Mouse (Mus musculus): ENCODE measurements at regions not wholly inside any gene's neighbourhood (a gene's known extent, or its start where the extent isn't known, plus 50 kb on each side); places are given as distances from the start of the nearest gene placed in this dataset.

GRCm38 (mm10) chr5:119156638-119157037, 513.8 kb upstream of the Tbx3 start:
- Histone ChIP-seq H3K4me3 (ENCODE audit: control insufficient read depth, low read depth, low read length) (no peak overlapping the region), H3K4me1 (ENCODE audit: control insufficient read depth, insufficient read depth, low read length) (no peaks in the 10 kb centered on the region; the same call in 1 of the 2 replicates), H3K27me3 (ENCODE audit: control insufficient read depth, insufficient read depth, low read length) (no peaks in the 10 kb centered on the region), H3K36me3 (ENCODE audit: control insufficient read depth, insufficient read depth, low read length) (no peaks in the 10 kb centered on the region), H3K27ac (ENCODE audit: control insufficient read depth, insufficient read depth, low read depth, low read length) (no peak overlapping the region)
- TF ChIP-seq POLR2A (IDR thresholded peaks at IDR 0.05; ENCODE audit: control insufficient read depth, low read depth, low read length) (no peak), CTCF (IDR thresholded peaks at IDR 0.05; ENCODE audit: control insufficient read depth, insufficient read depth, insufficient replicate concordance, low read depth, low read length) (no peak)

GRCm38 (mm10) chr5:119158171-119158570, 512.3 kb upstream of the Tbx3 start:
- Histone ChIP-seq H3K27ac (ENCODE audit: control insufficient read depth, insufficient read depth, low read depth, low read length) (no peak overlapping the region), H3K36me3 (ENCODE audit: control insufficient read depth, insufficient read depth, low read length) (no peaks in the 10 kb centered on the region), H3K4me3 (ENCODE audit: control insufficient read depth, low read depth, low read length) (no peak overlapping the region), H3K27me3 (ENCODE audit: control insufficient read depth, insufficient read depth, low read length) (no peaks in the 10 kb centered on the region), H3K4me1 (ENCODE audit: control insufficient read depth, insufficient read depth, low read length) (no peaks in the 10 kb centered on the region; the same call in 1 of the 2 replicates)
- no peak for TF ChIP-seq CTCF (IDR thresholded peaks at IDR 0.05; ENCODE audit: control insufficient read depth, insufficient read depth, insufficient replicate concordance, low read depth, low read length)
- no peak for TF ChIP-seq POLR2A (IDR thresholded peaks at IDR 0.05; ENCODE audit: control insufficient read depth, low read depth, low read length)

- no peaks in the 10 kb centered on the region; the same call in none of the 2 replicates for H3K4me1 ChIP-seq (ENCODE audit: control insufficient read depth, insufficient read depth, low read length)
- H3K27me3 ChIP-seq (ENCODE audit: control insufficient read depth, insufficient read depth, low read length): no peaks in the 10 kb centered on the region
- TF ChIP-seq POLR2A (IDR thresholded peaks at IDR 0.05; ENCODE audit: control insufficient read depth, low read depth, low read length): no peak
- TF ChIP-seq CTCF (IDR thresholded peaks at IDR 0.05; ENCODE audit: control insufficient read depth, insufficient read depth, insufficient replicate concordance, low read depth, low read length): no peak
- no peak overlapping the region for H3K27ac ChIP-seq (ENCODE audit: control insufficient read depth, insufficient read depth, low read depth, low read length)
- H3K4me3 ChIP-seq (ENCODE audit: control insufficient read depth, low read depth, low read length): no peak overlapping the region
- no peaks in the 10 kb centered on the region for H3K36me3 ChIP-seq (ENCODE audit: control insufficient read depth, insufficient read depth, low read length)
Measured at GRCm38 (mm10) chr5:119162132-119162675, 508.3 kb upstream of the Tbx3 start.

GRCm38 (mm10) chr5:119167718-119168117, 502.8 kb upstream of the Tbx3 start:
- Histone ChIP-seq H3K4me1 (ENCODE audit: control insufficient read depth, insufficient read depth, low read length) (peaks cover 5% of the 10 kb centered on the region), H3K36me3 (ENCODE audit: control insufficient read depth, insufficient read depth, low read length) (no peaks in the 10 kb centered on the region), H3K27me3 (ENCODE audit: control insufficient read depth, insufficient read depth, low read length) (no peaks in the 10 kb centered on the region), H3K4me3 (ENCODE audit: control insufficient read depth, low read depth, low read length) (no peak overlapping the region), H3K27ac (ENCODE audit: control insufficient read depth, insufficient read depth, low read depth, low read length) (no peak overlapping the region)
- TF ChIP-seq CTCF (IDR thresholded peaks at IDR 0.05; ENCODE audit: control insufficient read depth, insufficient read depth, insufficient replicate concordance, low read depth, low read length): no peak
- TF ChIP-seq POLR2A (IDR thresholded peaks at IDR 0.05; ENCODE audit: control insufficient read depth, low read depth, low read length): no peak

- TF ChIP-seq CTCF (IDR thresholded peaks at IDR 0.05; ENCODE audit: control insufficient read depth, insufficient read depth, insufficient replicate concordance, low read depth, low read length): no peak
- TF ChIP-seq POLR2A (IDR thresholded peaks at IDR 0.05; ENCODE audit: control insufficient read depth, low read depth, low read length): no peak
- H3K4me3 ChIP-seq (ENCODE audit: control insufficient read depth, low read depth, low read length): no peak overlapping the region
- peaks cover 5% of the 10 kb centered on the region for H3K4me1 ChIP-seq (ENCODE audit: control insufficient read depth, insufficient read depth, low read length)
- no peak overlapping the region for H3K27ac ChIP-seq (ENCODE audit: control insufficient read depth, insufficient read depth, low read depth, low read length)
- H3K36me3 ChIP-seq (ENCODE audit: control insufficient read depth, insufficient read depth, low read length): no peaks in the 10 kb centered on the region
- H3K27me3 ChIP-seq (ENCODE audit: control insufficient read depth, insufficient read depth, low read length): no peaks in the 10 kb centered on the region
Measured at GRCm38 (mm10) chr5:119169274-119169673, 501.2 kb upstream of the Tbx3 start.

- Histone ChIP-seq H3K4me3 (ENCODE audit: control insufficient read depth, low read depth, low read length) (no peak overlapping the region), H3K36me3 (ENCODE audit: control insufficient read depth, insufficient read depth, low read length) (no peaks in the 10 kb centered on the region), H3K27me3 (ENCODE audit: control insufficient read depth, insufficient read depth, low read length) (no peaks in the 10 kb centered on the region), H3K27ac (ENCODE audit: control insufficient read depth, insufficient read depth, low read depth, low read length) (no peak overlapping the region), H3K4me1 (ENCODE audit: control insufficient read depth, insufficient read depth, low read length) (peaks cover 5% of the 10 kb centered on the region)
- TF ChIP-seq POLR2A (IDR thresholded peaks at IDR 0.05; ENCODE audit: control insufficient read depth, low read depth, low read length): no peak
Measured at GRCm38 (mm10) chr5:119171626-119172025, 498.8 kb upstream of the Tbx3 start.

GRCm38 (mm10) chr5:119178805-119179204, 491.7 kb upstream of the Tbx3 start:
- TF ChIP-seq POLR2A (IDR thresholded peaks at IDR 0.05; ENCODE audit: control insufficient read depth, low read depth, low read length) (no peak), CTCF (IDR thresholded peaks at IDR 0.05; ENCODE audit: control insufficient read depth, insufficient read depth, insufficient replicate concordance, low read depth, low read length) (no peak)
- H3K36me3 ChIP-seq (ENCODE audit: control insufficient read depth, insufficient read depth, low read length): no peaks in the 10 kb centered on the region
- H3K4me1 ChIP-seq (ENCODE audit: control insufficient read depth, insufficient read depth, low read length): no peaks in the 10 kb centered on the region
- no peak overlapping the region for H3K27ac ChIP-seq (ENCODE audit: control insufficient read depth, insufficient read depth, low read depth, low read length)
- no peaks in the 10 kb centered on the region for H3K27me3 ChIP-seq (ENCODE audit: control insufficient read depth, insufficient read depth, low read length)
- no peak overlapping the region for H3K4me3 ChIP-seq (ENCODE audit: control insufficient read depth, low read depth, low read length)
